Mouse (Mus musculus): ENCODE data around the gene Cfdp1.

Cfdp1 gene

DNA sequence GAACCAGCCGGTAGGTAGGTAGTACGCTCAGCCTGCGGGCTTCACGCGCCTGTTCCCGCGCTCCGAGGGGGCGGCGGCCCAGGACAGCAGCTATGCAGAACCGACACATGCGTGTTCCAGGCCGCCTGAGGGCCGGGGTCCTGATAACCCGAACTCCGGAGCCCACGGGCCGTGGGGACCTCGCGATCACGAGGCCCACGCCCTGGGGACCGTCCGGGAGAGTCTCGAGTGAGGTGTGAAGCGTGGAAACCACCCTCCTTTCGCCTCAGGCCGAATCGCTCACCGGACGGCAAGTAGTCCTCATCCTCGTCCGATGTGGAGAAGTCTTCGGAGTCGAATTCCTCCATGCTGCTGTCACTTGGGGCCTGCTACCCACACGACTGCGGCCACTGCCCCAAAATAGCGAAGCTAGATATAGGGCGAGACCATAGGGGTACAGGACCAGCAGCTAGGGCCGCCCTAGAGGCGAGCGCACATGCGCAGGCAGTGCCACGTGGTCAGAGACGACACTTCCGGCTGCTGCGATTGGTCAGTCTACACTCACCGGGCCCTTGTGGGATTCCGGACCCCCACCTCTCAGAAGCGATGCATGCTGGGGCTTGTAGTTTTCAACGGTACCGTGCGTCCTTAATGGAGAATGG is at the start of gene Cfdp1:
Gene Cfdp1, minus strand, starts transcription at position 431 of the 641 bp plus-strand sequence.
- peak; percentile 99 for DNase-seq (ENCODE audit: low spot score)

DNA sequence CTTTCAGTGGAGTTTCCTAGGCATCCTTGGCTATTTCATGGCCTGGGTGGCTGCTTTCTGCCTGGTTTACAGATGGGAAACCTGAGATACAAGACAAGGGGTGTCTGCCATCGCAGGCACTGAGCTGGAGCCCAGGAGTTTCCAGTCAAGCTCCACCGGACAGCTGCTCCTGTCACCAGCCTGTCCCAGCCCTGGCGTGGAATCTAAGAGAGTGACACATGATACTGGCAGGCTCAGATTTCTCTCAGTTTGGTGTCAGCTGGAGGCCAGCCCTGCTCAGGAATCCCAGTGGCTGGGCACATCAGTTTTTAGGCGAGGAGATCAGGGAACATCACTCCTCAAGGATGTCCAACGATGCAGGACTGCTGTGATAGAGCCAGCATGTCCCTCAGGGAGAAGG is 48.0 kb upstream of the Cfdp1 start:
- DNase-seq (ENCODE audit: low spot score): no peak

DNA sequence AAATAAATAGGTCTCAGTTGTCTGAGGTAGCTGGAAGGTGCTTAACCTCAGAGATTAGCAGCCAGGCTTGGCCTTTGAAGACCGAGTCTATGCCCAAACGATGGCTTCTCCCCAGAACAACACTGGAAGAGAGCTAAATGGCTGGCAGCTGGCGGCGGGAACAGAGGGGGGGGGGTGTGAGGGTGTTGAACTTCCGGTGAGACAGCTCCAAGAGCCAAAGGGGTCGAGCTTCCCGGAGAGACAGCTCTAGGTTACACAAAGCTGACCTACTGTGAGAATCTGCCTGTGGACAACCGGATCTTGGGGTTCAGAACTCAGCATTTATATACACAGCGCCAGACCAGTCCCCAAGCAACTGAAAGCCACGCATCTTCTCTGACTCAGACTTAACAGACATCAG is 44.5 kb upstream of the Cfdp1 start:
- DNase-seq (ENCODE audit: low spot score): no peak

DNA sequence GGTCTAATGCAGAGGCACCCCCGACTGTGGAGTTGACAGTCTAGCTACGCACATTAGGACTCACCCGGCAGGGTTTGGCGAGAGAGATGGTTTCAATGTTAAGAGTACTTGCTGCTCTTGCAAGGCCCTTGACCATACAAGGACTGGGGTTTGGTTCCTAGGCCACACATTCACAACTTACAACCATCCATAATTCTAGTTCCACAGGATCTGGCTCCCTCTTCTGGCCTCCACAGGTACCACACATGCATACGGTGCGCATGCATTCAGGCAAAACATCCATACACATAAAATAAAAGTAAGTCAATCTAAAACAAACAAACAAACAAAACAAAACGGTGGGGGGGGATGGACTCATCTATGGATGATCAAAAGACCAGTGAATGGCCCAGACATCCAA is 40.9 kb upstream of the Cfdp1 start:
- DNase-seq (ENCODE audit: low spot score): no peak

DNA sequence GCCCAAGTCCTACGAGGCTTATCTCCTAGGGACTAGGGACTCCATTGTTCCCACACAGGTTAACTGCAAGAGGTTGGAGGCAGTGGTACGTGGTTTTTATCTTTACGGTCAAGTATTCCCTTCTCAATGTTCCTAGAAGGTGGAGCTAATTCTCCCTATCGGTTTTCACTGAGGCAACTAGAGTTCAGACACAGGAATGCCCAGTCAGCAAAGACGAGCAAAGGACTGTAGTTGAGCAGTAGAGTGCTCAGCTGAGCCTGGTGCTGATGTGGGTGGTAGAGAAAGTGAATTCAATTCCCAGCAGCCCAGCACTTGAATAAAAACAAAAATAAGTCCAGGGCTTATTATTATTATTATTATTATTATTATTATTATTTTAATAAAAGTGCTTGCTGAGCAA is 38.5 kb upstream of the Cfdp1 start:
- no peak for DNase-seq (ENCODE audit: low spot score)

DNA sequence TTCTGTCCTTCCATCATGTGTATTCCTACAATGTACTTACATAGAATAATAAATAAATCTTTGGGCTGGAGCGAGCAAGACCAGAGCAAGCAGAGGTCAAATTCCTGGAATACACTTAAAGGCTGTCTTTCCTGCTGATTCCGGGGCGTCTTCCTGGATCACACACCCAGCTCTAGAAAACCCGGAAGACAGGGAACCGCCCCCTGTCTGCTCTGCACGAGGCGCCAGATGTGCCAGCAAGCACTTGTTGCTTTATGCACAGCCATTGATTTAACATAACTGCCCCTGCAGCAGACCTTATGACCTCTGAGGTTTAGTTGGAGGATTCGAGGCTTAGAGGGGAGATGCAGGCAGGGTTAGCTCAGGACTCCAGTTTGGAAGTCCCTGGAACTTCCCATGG is 37.9 kb upstream of the Cfdp1 start:
- no peak for DNase-seq (ENCODE audit: low spot score)

DNA sequence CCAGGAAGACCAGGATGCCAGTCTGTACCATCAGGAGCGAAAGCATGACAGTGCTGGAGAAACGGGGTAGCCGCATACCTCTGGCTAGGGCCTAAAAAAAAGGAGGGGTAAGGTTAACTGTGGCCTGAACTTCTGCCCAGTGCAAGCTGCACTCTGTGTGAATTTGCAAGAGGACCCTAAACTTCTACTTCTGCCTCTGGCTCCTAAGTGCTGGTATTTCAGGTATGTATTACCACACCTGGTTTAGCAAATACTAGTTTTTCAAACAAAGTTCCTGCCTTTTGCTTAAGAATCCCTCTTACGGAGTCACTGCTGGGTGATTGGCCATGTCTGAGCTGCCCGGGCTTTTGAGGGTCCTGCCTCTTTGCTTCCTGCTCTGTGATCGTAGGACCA is 36.8 kb upstream of the Cfdp1 start:
- DNase-seq (ENCODE audit: low spot score): no peak

DNA sequence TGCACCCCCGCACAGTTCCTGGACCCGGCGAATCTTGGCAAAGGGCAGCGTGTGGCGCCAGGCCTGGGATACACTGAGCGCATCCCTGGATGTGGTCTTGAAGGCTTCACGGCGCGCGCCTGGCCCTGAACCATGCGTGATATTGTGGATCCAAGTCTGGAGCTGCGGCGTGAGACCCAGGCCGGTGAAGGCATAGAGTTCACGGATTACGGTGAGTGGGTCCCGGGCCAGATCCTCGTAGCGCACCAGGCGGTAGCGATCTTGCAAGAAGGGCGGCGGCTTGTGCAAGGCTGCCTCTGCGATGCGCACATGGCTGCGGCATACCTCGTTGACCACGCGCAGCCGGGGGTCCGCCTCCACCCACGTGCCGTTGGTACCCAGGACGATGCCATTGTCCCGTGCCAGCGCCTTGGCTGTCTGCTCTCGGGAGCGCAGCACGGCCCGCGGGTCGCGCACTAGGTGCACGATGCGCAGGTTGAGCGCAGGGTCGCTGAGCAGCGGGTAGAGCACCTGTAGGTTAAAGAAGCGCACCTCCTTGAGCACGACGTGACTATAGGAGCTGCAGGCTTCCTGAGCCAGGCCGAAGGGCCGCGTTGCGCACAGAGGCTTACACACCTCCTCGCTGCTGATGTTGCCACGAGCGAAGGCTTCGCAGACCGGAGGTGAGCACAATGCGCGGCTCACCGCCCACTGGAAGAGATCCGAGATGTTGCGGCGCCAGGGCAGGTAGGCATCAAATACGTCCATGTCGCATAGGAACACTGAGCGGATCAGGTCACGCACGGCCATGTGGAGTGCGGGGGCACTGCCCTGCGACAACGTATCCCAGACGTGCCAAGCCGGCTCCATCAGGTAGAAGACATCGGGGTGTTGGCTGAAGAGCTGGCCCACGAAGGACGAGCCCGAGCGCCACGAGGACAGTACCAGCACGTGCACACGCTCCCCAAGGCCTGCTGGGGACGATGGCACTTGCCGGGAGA is 36.1 kb upstream of the Cfdp1 start:
- no peak for DNase-seq (ENCODE audit: low spot score)

DNA sequence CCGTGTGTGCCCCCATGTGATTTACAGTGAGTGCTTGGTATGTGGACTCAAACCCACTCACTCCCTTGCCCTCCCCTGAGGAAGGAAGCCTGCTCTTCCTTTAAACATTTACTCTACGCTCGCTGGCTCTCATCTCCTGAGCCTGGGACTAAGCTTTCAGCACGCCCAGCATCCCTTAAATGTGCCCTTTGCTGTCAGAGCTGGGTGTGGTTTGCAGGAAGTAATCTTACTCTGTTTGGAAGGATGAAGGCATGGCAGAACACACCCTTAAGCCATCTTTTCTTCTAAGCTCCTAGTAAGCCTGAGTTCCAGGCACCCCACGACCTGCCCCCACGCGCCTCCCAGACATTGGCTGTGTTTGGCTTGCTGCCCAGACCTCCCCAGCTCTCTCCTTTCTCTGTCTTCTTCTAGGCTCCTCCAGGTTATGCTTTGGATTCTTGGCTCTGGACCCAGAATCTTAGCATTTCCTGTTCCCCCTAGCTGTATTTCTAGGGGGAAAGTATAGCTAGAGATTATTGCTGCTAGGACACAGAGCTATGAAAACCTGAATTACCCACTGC is 34.1 kb upstream of the Cfdp1 start:
- peak; percentile 43 for DNase-seq (ENCODE audit: low spot score)

DNA sequence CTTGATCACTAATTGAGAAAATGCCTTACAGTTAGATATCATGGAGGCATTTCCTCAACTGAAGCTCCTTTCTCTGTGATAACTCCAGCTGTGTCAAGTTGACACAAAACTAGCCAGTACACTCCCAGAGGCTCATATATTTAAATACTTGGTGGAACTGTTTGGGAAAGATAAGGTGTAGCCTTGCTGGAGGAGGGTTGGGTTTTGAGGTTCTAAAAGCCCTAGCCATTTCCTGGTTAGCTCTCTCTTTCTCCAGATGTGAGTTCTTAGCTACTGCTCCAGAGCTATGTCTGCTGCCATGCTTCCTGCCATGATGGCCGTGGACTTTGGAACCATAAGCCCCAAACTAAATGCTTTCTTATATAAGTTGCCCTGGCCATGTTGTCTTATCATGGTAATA is 33.4 kb upstream of the Cfdp1 start:
- DNase-seq (ENCODE audit: low spot score): no peak

DNA sequence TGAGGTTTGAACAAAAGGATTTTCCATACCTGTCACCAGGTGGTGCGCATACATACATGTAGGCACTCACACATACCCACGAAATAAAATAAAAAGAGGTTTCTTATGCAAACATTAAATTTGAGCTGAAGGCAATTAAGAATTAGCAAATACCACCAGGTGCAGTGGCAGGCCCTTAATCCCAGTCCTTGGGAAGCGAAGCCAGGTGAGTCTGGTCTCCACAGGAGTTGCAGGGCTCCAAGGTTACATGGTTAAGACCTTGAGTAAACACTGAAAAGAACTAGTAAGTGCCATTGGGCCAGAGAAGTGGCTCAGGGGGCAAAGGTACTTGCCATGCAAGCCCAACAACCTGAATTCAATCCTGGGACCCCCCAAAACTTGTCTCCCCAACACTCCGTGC is 29.5 kb upstream of the Cfdp1 start:
- DNase-seq (ENCODE audit: low spot score): no peak

DNA sequence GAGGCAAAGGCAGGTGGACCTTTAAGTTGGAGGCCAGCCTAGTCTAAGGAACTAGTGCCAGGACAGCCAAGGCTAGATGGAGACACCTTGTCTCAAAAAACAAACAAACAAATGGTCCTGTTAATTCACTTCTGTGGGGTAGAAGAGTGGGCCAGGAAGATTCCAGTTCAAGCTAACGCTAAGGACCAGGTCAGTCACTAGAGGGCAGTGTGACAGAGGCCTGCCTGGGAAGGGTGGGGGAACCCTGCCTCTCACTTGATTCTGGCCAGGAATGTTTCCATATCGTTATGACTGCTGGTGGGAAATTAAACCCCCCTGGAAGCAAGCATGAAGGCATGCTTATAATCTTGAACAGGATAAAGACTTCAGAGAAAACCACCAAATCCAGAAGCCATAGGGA is 27.5 kb upstream of the Cfdp1 start:
- DNase-seq (ENCODE audit: low spot score): peak; percentile 74

DNA sequence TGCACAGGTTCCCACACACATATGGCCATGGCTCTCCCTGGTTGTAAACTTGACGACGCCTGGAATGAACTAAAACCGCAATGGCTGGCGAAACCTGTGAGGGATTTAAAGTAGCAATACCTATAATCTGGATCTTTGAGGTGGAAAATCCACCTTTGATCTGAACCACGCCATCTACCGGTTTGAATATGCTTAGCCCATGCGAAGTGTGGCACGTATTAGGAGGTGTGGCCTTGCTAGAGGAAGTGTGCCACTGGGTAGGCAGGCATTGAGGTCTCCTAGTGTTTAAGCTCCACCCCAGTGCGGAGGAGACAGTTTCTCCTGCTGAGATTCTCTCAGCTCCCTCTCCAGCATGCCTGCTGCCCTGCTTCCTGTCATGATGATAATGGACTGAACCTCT is 23.6 kb upstream of the Cfdp1 start:
- DNase-seq (ENCODE audit: low spot score): no peak

DNA sequence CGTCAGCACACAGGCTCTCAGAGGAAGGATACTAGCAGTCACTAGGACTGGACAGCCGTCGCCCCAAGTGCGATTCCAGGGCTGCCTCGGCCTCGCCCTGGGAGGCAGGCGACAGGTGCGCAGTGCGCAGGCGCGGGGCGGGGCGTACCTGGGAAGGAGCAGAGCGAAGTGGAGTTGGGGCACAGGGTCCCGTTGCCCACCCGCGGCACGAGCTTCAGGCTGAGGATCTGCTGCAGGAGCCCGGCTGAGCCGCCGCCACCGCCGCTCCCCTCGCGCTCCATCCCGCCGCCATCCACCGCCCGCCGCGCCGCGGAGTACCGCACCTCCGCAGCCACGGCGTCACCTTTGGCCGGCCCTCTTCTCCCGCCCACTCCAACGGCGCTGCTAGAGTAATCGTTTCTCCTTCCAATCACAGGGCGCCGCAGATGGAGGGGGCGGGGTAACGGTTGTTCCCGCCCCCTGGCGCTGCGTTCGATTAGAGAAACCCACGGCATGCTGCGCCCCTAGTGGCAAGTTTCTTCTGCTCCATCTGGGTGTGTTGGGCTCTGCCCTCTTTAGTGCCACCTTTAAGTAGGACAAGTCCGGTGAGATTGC is 22.4 kb upstream of the Cfdp1 start, which contains the start of gene Tmem170:
Gene Tmem170, minus strand, starts transcription at position 396 of the 594 bp plus-strand sequence.
- DNase-seq (ENCODE audit: low spot score): peak; percentile 100

DNA sequence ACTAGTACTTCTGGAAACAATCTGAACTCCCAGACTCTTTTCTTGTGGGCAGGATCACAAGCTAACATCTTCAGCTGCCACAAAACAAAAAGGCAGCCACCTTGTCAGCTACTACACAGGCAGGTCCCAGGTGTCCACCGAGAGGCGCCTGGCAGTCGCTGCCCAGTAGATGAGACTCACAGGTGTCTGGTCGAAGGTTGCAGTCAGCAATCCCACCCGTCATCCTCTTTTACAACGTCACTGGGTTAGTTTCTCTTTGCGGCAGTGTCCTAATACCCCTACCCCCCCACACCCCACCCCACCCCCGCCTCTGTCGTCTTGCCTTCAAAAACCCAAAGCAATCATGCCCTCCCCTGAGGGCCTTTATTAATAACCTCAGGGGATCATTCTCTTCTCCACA is 21.7 kb upstream of the Cfdp1 start:
- DNase-seq (ENCODE audit: low spot score): peak; percentile 60

DNA sequence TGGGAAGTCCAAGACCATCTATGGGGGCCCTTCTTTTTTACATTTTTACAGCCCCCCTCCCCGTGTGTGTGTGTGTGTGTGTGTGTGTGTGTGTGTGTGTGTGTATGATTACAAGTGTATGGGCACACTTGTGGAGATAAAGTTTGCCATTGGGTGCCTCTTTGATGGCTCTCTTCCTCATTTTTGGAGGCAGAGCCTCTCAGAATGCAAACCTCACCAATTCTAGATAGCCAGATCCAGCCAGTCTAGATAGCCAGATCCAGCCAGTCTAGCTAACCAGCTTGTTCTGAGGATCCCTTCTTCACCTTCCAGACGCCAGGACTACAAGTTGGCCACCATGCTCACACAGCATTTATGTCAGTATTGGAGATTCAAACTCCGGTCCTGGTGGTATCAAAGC is 17.2 kb upstream of the Cfdp1 start:
- no peak for DNase-seq (ENCODE audit: low spot score)

DNA sequence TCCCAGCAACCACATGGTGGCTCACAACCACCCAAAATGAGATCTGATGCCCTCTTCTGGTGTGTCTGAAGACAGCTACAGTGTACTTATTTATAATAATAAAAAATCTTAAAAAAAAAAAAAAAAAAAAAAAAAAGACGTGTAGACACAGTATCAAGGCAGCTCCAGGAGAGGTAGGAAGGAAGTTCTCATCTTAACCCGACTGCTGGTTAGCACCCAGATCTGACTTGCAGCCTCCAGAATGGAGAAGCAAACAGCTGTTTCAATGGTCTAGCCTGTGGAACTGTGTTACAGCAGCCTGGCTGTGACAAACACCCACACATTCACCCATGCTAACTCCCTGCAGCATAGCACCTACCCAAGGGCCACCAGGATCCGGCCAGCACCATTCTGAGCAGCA is 16.3 kb upstream of the Cfdp1 start:
- DNase-seq (ENCODE audit: low spot score): no peak

DNA sequence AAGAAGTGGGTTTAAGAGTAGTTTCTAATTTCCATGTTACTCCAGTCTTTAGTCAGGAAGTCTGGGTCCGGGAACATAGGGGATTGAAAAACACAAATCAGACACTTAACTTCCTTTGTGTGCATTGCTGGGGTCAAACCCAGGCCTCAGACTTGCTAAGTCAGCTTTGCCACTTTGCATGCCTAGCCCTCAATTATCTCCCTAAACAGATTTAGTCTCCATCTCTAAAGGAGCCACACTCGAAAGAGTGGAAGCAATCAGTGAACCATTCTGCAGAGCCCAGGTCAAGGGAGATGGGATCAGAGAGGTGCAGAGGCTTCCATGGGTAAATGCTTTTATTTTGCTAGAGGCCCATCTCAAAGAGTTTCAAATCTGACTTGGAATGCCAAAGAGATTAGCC is 14.6 kb upstream of the Cfdp1 start:
- DNase-seq (ENCODE audit: low spot score): no peak

DNA sequence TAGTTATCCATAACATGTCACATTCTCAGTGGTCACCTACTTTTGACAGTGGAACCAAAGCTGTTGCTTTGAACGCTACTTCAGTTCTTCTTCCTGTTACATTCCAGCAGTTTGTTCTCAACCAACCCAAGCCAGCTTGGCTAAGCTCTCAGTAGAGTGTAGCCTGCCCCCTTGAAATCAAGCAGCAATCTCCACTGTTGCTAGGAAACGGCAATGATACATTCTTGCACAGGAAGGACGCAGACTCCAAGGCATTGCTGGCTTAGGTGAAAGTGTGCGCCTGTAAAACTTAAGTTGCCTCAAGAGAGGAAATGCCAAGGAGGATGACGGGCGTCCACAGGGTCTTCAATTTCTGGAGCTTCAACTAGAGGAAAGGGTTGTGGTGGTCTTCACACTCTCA is 11.8 kb upstream of the Cfdp1 start:
- DNase-seq (ENCODE audit: low spot score): peak; percentile 53

DNA sequence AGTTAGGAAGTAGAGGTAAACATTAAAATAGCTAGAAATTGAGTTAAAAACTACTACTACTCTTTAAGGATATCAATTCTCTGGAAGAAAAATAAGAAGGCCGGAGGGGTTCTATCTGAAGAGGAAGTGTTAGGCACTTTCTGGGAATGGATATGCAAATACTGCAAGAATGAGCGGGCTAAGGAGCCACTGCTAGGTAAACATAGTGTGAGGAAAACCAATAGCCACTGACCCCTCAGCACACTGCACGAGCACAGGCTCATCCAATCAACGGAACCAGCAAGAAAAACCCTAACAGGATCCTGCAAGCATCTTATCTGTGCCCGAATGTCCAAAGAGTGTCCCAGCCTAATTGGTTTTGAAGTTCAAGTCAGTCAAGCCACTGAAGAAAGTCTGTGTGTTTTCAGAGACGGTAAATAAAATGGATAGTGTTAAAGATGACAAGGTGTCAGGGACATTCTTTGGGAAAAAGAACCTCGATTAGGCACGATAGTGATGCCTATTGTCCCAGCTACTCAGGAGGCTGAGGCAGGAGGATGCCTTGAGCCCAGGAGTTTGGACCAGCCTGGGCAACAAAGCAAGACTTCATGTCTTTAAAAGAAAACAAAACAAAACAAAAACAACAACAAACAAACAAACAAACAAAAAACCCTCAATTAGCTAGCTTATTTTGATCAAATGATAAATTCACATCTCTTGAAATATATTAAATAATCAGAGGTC is 11.2 kb upstream of the Cfdp1 start:
- DNase-seq (ENCODE audit: low spot score): no peak

DNA sequence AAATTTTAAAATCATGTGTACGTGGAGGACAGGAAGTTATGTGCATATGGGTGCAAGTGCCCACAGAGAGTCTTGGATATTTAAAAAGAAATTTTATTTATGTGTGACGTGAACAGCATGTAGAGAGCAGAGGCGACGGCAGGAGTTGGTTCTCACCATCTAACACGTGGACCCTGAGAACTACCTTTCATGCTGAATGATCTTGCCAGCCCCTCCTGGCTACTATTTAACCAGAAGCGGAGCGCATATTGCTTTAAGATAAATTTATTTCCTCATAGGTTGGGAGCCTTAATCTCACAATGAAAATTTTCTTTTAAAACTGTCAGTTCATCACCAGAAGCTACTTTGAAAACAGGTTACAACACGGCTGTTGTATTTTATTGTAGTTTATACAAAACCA is 10.6 kb upstream of the Cfdp1 start:
- no peak for DNase-seq (ENCODE audit: low spot score)

DNA sequence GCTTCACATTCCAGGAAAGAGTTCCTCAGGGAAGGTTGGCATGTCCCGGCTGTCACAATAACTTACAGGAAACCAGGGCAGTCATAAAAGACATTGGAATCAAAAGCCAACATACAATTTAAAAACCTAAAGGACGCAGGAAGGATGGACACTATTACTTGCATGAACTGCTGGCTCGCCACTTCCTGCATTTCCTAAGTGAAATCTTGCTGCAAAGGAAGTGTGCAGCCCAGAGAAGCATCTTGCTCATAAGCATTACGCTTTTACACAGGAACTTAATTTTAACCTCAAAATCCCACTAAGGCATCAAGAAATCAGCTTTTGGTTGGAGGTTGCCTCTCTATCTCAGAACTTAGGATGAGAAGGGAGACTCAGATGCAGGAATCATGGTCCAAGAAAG is 9.2 kb upstream of the Cfdp1 start:
- DNase-seq (ENCODE audit: low spot score): no peak

All from MN1 (cell line).